Mouse (Mus musculus) ES-E14 (cell line): Measurements from ENCODE around the gene Duoxa1. TPM values are rescaled to one million over a fixed set of nuclear protein-coding genes. Genes with fewer than 3 reads are reported as not detected.

Source experiments
- DNase-seq: peaks from one replicate; pipeline ENCODE4 v3.0.0-alpha.2; 2013; ENCODE audit warnings: low read depth, low spot score
- H3K27ac ChIP-seq: 2 replicates; pipeline ENCODE4 v1.5.1; 2012; ENCODE audit warnings: low read depth, mild to moderate bottlenecking, low read length, moderate library complexity, mixed read lengths; ENCODE audit not compliant: poor library complexity, insufficient read depth, severe bottlenecking
- H3K36me3 ChIP-seq: 2 replicates; pipeline ENCODE4 v1.6.1; 2012; ENCODE audit warnings: mild to moderate bottlenecking, low read length, moderate library complexity, mixed read lengths; ENCODE audit not compliant: control insufficient read depth, poor library complexity, insufficient read depth, severe bottlenecking
- H3K4me1 ChIP-seq, 2 experiments: fragments of 150-350 bp in 1 of 2; sonication (generic) in 1 of 2; 2 replicates each; pipeline ENCODE4 v1.6.1; 2012; ENCODE audit warnings: low read length in 2 of 2, mild to moderate bottlenecking in 1 of 2, mixed read lengths in 1 of 2; ENCODE audit not compliant: control insufficient read depth in 2 of 2, insufficient read depth in 2 of 2, poor library complexity in 1 of 2
- H3K4me3 ChIP-seq, 2 experiments: fragments of 150-350 bp in 1 of 2; sonication (generic) in 1 of 2; 2 replicates each; pipeline ENCODE4 v1.5.1; 2012; ENCODE audit warnings: low read length in 2 of 2, low read depth in 1 of 2, mild to moderate bottlenecking in 1 of 2, mixed read lengths in 1 of 2; ENCODE audit not compliant: insufficient read depth in 1 of 2, poor library complexity in 1 of 2, severe bottlenecking in 1 of 2
- H3K9ac ChIP-seq: 2 replicates; pipeline ENCODE4 v1.6.1; 2012; ENCODE audit warnings: low read depth, mild to moderate bottlenecking, low read length, mixed read lengths; ENCODE audit not compliant: poor library complexity, insufficient read depth, severe bottlenecking
- H3K9me3 ChIP-seq: fragments of 150-350 bp; sonication (generic); 2 replicates; pipeline ENCODE4 v1.6.1; 2012; ENCODE audit warnings: low read depth, mild to moderate bottlenecking, low read length; ENCODE audit not compliant: control insufficient read depth, insufficient read depth
- CHD2 ChIP-seq: IDR thresholded peaks from 2 replicates; pipeline ENCODE4 v1.6.1; 2014; ENCODE audit warnings: mild to moderate bottlenecking, low read depth, low read length, inconsistent platforms
- HCFC1 ChIP-seq: IDR thresholded peaks from 2 replicates; pipeline ENCODE4 v1.6.1; 2012; ENCODE audit warnings: low read length, inconsistent platforms, borderline replicate concordance; ENCODE audit not compliant: insufficient read depth
- MAFK ChIP-seq: IDR thresholded peaks from 2 replicates; pipeline ENCODE4 v1.6.1; 2014; ENCODE audit warnings: mild to moderate bottlenecking, low read depth, low read length, inconsistent platforms; ENCODE audit not compliant: insufficient read depth
- ZC3H11A ChIP-seq: IDR thresholded peaks from 2 replicates; pipeline ENCODE4 v1.6.1; 2012; ENCODE audit warnings: low read depth, mild to moderate bottlenecking, inconsistent platforms, low read length, borderline replicate concordance
- ZNF384 ChIP-seq: IDR thresholded peaks from 2 replicates; pipeline ENCODE4 v1.6.1; 2012; ENCODE audit warnings: low read depth, low read length, inconsistent platforms
- in situ Hi-C, 2 experiments: fragments of 600-800 bp; cut with MboI; formaldehyde crosslinking; loops; one replicate each; pipeline ENCODE4 v1.15.1; 2025; ENCODE audit warnings: low sequenced_read_pairs in 2 of 2, inconsistent platforms in 1 of 2; ENCODE audit not compliant: unreplicated experiment in 2 of 2
- total RNA-seq: library from RNA; depleted of rRNA; stranded (reverse); fragments of 300-350 nt; gene quantifications from 2 replicates; pipeline ENCODE4 v1.2.3, GENCODE M21; 2012; rRNA removed

Duoxa1 gene
- total RNA-seq: 0.90 and 1.3 TPM in 2 replicates

DNA sequence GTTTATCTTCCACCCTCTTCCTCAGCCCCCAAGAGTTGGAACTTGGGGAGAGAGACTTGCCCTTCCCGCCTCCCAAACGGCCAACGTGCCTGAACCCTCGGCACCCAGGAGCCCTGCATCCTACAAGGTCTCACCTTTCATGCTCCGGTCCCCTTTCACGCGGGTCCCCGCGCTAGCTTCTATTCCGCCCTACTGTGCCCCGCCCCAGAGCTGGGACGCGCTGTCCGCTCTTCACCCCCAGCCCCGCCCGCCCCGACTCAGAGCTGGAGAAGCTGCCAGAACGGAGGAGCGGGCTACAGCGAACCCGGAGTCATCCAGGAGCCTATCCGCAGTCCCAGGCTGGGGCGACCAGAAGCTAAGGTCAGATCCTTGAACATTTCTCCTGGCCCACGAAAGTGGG, at the start of gene Duoxa1:
Duoxa1 (minus strand) TSS at position 195 of the 400 bp plus-strand sequence.
- H3K4me1 ChIP-seq: peaks cover 0 to 9% of the 10 kb centered on the region in 2 experiments; a peak in 2 of 4 replicates
- TF ChIP-seq HCFC1 (no peak), ZNF384 (no peak), ZC3H11A (no peak), CHD2 (no peak), MAFK (no peak)
- in situ Hi-C loops: no loop called here

DNA sequence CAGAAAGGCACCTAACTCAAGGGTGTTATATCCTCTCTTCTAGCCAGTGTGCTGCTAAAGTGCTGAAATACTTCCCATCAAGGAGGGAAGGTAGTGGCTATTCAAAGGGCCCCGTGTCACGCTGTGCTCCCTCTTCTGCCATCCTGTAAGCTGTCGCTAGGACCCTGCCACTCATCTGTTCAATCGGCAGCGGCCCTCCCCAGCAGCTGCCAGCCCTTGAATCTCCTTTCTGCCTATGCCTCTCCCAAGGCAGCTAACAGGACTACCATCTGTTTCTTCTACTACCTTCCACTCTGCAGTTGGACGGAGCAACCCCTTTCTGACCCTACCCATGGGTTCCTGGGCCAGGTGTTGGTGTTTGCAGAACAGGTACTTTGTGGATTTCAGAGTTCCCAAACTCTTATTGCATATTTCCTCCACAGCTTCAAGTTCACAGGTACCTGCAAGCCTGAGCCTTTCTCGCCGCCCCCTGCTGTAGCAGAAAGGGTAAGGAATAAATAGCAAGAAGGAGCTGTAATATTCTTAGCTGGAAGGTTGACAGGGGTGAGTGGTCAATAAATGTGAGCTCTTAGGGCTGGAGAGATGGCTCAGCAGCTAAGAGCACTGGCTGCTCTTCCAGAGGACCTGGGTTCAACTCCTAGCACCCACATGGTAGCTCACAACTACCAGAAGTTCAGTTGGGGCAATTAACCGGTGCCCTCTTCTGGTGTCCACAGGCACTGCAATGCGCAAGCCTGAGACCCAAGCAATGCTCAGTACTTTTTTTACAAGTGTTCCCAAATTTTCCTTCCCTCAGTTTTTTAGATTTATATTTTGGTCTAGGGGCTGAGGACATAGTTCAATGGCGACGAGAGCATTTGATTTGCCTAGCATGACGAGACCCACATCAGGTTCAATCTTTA, 49.3 kb upstream of the Duoxa1 start:
- in situ Hi-C loops: no loop called here

More for the DNA sequence above, at the start of gene Duoxa1:
- no peak for DNase-seq
- peak within 1 kb of the TSS; percentile 41 to 65 for H3K4me3 ChIP-seq
- no peaks in the 10 kb centered on the region for H3K36me3 ChIP-seq
- H3K27ac ChIP-seq: no peak within 1 kb of the TSS
- H3K9ac ChIP-seq: no peak within 1 kb of the TSS
- no peaks in the 10 kb centered on the region for H3K9me3 ChIP-seq

DNA sequence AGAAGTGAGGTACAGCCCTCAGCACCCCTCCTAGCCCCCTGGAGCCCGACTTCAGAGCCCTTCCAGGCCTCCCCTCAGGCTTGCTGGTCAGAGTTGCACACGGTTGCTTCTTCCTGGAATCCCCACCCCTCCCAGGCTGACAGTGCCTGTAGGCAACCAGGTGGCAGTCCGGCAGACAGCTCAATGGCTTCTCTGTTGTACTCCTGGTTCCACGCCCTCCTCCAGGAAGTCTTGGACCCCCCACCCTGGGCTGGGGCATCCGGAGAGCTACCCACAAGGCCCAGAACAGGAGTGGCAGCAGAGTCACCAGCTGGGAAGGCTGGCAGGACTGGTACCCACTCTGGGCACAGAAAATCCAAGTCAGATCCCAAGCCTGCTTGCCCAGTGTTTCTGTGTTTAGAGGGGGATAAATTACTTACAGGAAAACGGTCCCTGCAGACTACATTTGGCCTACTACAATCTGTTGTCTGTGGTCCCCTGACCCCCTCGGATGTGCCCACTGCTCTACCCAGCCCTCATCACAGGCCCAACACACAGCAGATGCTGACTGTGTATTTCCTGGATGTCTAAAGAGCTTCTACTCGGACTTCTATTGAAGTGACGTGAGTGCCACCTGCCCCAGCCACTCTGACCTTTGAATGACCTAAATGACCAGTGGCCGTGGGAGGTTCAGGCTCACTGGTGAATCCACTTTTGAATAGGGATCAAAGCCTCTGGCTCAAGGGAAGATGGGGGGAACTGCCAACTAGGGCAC, 48.5 kb upstream of the Duoxa1 start:
- no peak overlapping the region for H3K9ac ChIP-seq
- H3K36me3 ChIP-seq: peaks cover 5% of the 10 kb centered on the region; the same call in 1 of the 2 replicates
- no peak overlapping the region for H3K27ac ChIP-seq
- in situ Hi-C loops: no loop called here
- peaks cover 0 to 12% of the 10 kb centered on the region in 2 experiments; a peak in 2 of 4 replicates for H3K4me1 ChIP-seq
- no peak for DNase-seq
- H3K4me3 ChIP-seq: no peak overlapping the region
- no peak for TF ChIP-seq CHD2
- TF ChIP-seq HCFC1: no peak
- H3K9me3 ChIP-seq: no peaks in the 10 kb centered on the region

More for the DNA sequence above, 49.3 kb upstream of the Duoxa1 start:
- TF ChIP-seq CHD2 (no peak), HCFC1 (no peak), MAFK (no peak), ZC3H11A (no peak), ZNF384 (no peak)
- peaks cover 0 to 14% of the 10 kb centered on the region in 2 experiments; a peak in 2 of 4 replicates for H3K4me1 ChIP-seq
- H3K36me3 ChIP-seq: peaks cover 5% of the 10 kb centered on the region; the same call in 1 of the 2 replicates
- H3K9ac ChIP-seq: no peak overlapping the region
- DNase-seq: no peak
- no peaks in the 10 kb centered on the region for H3K9me3 ChIP-seq
- no peak overlapping the region for H3K4me3 ChIP-seq
- H3K27ac ChIP-seq: no peak overlapping the region

DNA sequence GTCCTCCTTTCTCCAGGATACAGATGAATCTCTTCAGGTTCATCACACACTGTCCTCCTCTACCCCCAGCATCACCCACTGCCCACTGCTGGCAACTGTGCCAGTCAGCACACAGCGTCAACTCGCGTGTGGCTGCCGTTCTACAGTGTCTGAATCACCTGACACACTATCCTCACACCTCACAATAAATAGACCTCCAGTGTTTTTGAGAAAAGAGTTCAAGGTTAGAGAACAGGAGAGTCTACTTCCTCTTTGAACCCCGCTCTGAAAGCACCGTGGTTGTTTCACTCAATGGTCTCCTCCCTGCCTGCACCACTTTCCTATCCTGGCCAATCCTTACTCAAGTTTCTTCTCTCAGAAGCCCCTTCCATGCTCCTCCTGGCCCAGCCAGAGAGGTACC, 47.7 kb upstream of the Duoxa1 start:
- Histone ChIP-seq H3K4me3 (no peak overlapping the region), H3K27ac (no peak overlapping the region), H3K9ac (no peak overlapping the region), H3K36me3 (peaks cover 5% of the 10 kb centered on the region; the same call in 1 of the 2 replicates), H3K4me1 (peaks cover 0 to 9% of the 10 kb centered on the region in 2 experiments; a peak in 1 of 4 replicates), H3K9me3 (no peaks in the 10 kb centered on the region)
- in situ Hi-C loops: no loop called here
- TF ChIP-seq ZNF384 (no peak), CHD2 (no peak), HCFC1 (no peak), ZC3H11A (no peak), MAFK (no peak)
- no peak for DNase-seq
